Mouse (Mus musculus) mature B cell (primary cell): Measurements from ENCODE around the gene Chrm2.

Source experiments
- in situ Hi-C: fragments of 300-500 bp; cut with MboI; formaldehyde crosslinking; loops from 2 replicates; pipeline ENCODE4 v1.14.3; 2019

Gene Chrm2

GRCm38 (mm10) chr6:36517242-36517641 lies 129.4 kb downstream of the Chrm2 start:
- in situ Hi-C loops, result no loop called here

DNA sequence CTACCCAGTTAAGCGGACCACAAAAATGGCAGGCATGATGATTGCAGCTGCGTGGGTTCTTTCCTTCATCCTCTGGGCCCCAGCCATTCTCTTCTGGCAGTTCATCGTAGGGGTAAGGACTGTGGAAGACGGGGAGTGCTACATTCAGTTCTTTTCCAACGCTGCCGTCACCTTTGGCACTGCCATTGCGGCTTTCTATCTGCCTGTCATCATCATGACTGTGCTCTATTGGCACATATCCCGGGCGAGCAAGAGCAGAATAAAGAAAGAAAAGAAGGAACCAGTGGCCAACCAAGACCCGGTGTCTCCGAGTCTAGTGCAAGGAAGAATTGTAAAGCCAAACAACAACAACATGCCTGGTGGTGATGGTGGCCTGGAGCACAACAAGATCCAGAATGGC lies 135.7 kb downstream of the Chrm2 start:
- in situ Hi-C loops, result no loop called here

GRCm38 (mm10) chr6:36528509-36528908 lies 140.6 kb downstream of the Chrm2 start:
- in situ Hi-C loops, result no loop called here

GRCm38 (mm10) chr6:36541247-36541646 lies 153.4 kb downstream of the Chrm2 start:
- in situ Hi-C loops, result no loop called here

- in situ Hi-C loops, result no loop called here
These were observed 179.0 kb downstream of the Chrm2 start for GRCm38 (mm10) chr6:36566886-36567285.
